ENCODE assay signal across 14 mouse cellular contexts in the genomic region with DNA sequence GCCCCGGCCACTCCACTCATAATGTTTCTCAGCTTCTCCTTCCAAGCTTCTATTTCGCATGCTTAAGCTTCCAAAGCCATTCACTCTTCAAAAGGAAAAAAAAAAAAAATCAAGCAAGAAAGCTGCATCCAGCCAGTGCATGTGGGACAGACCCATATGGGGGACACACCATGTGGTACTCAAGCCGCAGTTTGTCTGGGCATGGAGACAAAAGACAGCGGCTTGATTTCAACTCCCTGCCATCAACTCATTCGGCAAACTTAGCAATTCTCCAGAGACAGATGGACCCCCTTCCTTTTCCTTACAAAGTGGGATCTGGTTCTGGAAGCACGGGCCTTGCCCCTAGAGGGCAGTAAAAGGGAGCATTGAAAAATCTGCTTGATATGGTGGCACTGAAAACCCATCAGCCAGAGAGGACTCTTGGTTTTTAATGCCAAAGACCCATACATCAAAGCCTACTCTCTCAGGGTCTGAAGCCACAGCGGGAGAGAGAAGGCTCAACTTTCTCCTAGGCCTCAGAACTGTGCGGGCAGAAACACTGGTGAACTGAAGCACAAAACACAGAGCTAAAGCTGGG. TPM values are rescaled to one million over a fixed set of nuclear protein-coding genes. Genes with fewer than 3 reads are reported as not detected.
DNase-seq lines count a peak whose midpoint lies in the region; ATAC-seq and TF ChIP-seq lines count a peak whose summit lies in the region.
"Had no signal": no experiment of that assay in that cellular context is flagged by ENCODE, and none has a peak within 500 bp of the region (broad histone marks: within the 10 kb centered on the region; RNA-seq: fewer than 3 reads in every experiment).

No protein-coding gene starts in this region.

- peak; percentile 36 to 51 for DNase-seq in cerebellum, postnatal 10 days
- DNase-seq in hindbrain, postnatal 0 days (ENCODE audit: low spot score) = peak; percentile 33
- no peak for DNase-seq in hindbrain, embryonic 14.5 days (ENCODE audit: low spot score)
- DNase-seq in liver, postnatal 0 days = no peak
- DNase-seq in brain, embryonic 18.5 days (ENCODE audit: low read depth, low spot score) = peak; percentile 59
- DNase-seq in embryo, embryonic 11 days = no peak
- DNase-seq: gastrocnemius, postnatal 10 days; heart, postnatal 36 days; retina, postnatal 1 day; thymus, postnatal 36 days had no signal

- H3K4me2 ChIP-seq in hindbrain, postnatal 0 days (ENCODE audit: low read depth, low read length) = no peak overlapping the region
- H3K4me2 ChIP-seq in hindbrain, embryonic 14.5 days (replicated peaks) = no peak overlapping the region
- no peak overlapping the region for H3K4me2 ChIP-seq in liver, postnatal 0 days (ENCODE audit: low read depth, low read length)
- H3K4me2 ChIP-seq in liver, embryonic 12.5 days = no peak overlapping the region
- H3K4me2 ChIP-seq: heart, embryonic 12.5 days had no signal

- H3K27me3 ChIP-seq in hindbrain, postnatal 0 days (ENCODE audit: insufficient read depth, low read length) = no peaks in the 10 kb centered on the region
- no peaks in the 10 kb centered on the region for H3K27me3 ChIP-seq in hindbrain, embryonic 14.5 days (ENCODE audit: control insufficient read depth, insufficient read depth, low read length)
- no peaks in the 10 kb centered on the region for H3K27me3 ChIP-seq in liver, postnatal 0 days (ENCODE audit: insufficient read depth, low read length)
- no peaks in the 10 kb centered on the region for H3K27me3 ChIP-seq in liver, embryonic 12.5 days (replicated peaks)

- peak; percentile 48 for TF ChIP-seq CTCF in hindbrain, postnatal 0 days (IDR thresholded peaks at IDR 0.05; ENCODE audit: low read depth)
- TF ChIP-seq CTCF in liver, postnatal 0 days (IDR thresholded peaks at IDR 0.05; ENCODE audit: low read depth) = 0 out of 2 replicates have a peak, but pooled peaks have one; percentile 22

- H3K9me3 ChIP-seq in hindbrain, postnatal 0 days (ENCODE audit: low read length) = no peaks in the 10 kb centered on the region
- H3K9me3 ChIP-seq in hindbrain, embryonic 14.5 days (ENCODE audit: control insufficient read depth, low read length) = no peaks in the 10 kb centered on the region
- H3K9me3 ChIP-seq in liver, postnatal 0 days (ENCODE audit: low read length) = no peaks in the 10 kb centered on the region
- H3K9me3 ChIP-seq in liver, embryonic 12.5 days (replicated peaks) = no peaks in the 10 kb centered on the region
- H3K9me3 ChIP-seq: heart, embryonic 12.5 days had no signal

- H3K4me1 ChIP-seq in hindbrain, postnatal 0 days (ENCODE audit: insufficient read depth, low read length) = no peaks in the 10 kb centered on the region
- no peaks in the 10 kb centered on the region for H3K4me1 ChIP-seq in hindbrain, embryonic 14.5 days (replicated peaks; ENCODE audit: control insufficient read depth, insufficient read depth, low read length)
- H3K4me1 ChIP-seq in liver, postnatal 0 days (ENCODE audit: insufficient read depth) = no peaks in the 10 kb centered on the region
- H3K4me1 ChIP-seq in liver, embryonic 12.5 days = no peaks in the 10 kb centered on the region
- H3K4me1 ChIP-seq: heart, embryonic 12.5 days had no signal

- H3K36me3 ChIP-seq in hindbrain, postnatal 0 days (ENCODE audit: insufficient read depth, low read length) = peaks cover 20% of the 10 kb centered on the region
- H3K36me3 ChIP-seq in hindbrain, embryonic 14.5 days (replicated peaks; ENCODE audit: control insufficient read depth, insufficient read depth) = peaks cover 82% of the 10 kb centered on the region
- H3K36me3 ChIP-seq in liver, postnatal 0 days (replicated peaks; ENCODE audit: insufficient read depth, low read length) = no peaks in the 10 kb centered on the region
- H3K36me3 ChIP-seq in liver, embryonic 12.5 days = no peaks in the 10 kb centered on the region
- H3K36me3 ChIP-seq: heart, embryonic 12.5 days had no signal

- TF ChIP-seq EP300 in liver, postnatal 0 days (IDR thresholded peaks at IDR 0.05; ENCODE audit: low read depth) = no peak

- H3K4me3 ChIP-seq in hindbrain, postnatal 0 days (ENCODE audit: low read length) = no peak overlapping the region
- no peak overlapping the region for H3K4me3 ChIP-seq in hindbrain, embryonic 14.5 days (replicated peaks; ENCODE audit: low read length)
- no peak overlapping the region for H3K4me3 ChIP-seq in liver, postnatal 0 days (ENCODE audit: low read depth, low read length)
- no peak overlapping the region for H3K4me3 ChIP-seq in liver, embryonic 12.5 days
- H3K4me3 ChIP-seq: heart, embryonic 12.5 days had no signal

- no peak overlapping the region for H3K27ac ChIP-seq in hindbrain, postnatal 0 days
- no peak overlapping the region for H3K27ac ChIP-seq in hindbrain, embryonic 14.5 days
- H3K27ac ChIP-seq in liver, postnatal 0 days (ENCODE audit: low read depth) = no peak overlapping the region
- no peak overlapping the region for H3K27ac ChIP-seq in liver, embryonic 12.5 days
- H3K27ac ChIP-seq: liver, embryonic 14.5 days had no signal

- ATAC-seq in cerebellum, adult (ENCODE audit: insufficient number of reproducible peaks, low FRiP score, low TSS enrichment) = no peak
- no peak for ATAC-seq in hindbrain, postnatal 0 days
- ATAC-seq in hindbrain, embryonic 14.5 days (ENCODE audit: low FRiP score) = no peak
- ATAC-seq in liver, postnatal 0 days = no peak
- no peak for ATAC-seq in liver, embryonic 12.5 days

- WGBS in hindbrain, postnatal 0 days = 53% methylated on average over 8 of the region's 8 CpGs
- 78% methylated on average over 8 of the region's 8 CpGs for WGBS in hindbrain, embryonic 14.5 days
- 70% methylated on average over 8 of the region's 8 CpGs for WGBS in liver, postnatal 0 days (ENCODE audit: insufficient replicate concordance)
- WGBS in liver, embryonic 12.5 days (ENCODE audit: insufficient replicate concordance) = 67% methylated on average over 8 of the region's 8 CpGs

- H3K9ac ChIP-seq in hindbrain, postnatal 0 days (replicated peaks; ENCODE audit: low read length) = no peak overlapping the region
- H3K9ac ChIP-seq in hindbrain, embryonic 14.5 days = no peak overlapping the region
- no peak overlapping the region for H3K9ac ChIP-seq in liver, postnatal 0 days (replicated peaks)
- no peak overlapping the region for H3K9ac ChIP-seq in liver, embryonic 12.5 days
- H3K9ac ChIP-seq: heart, embryonic 12.5 days; liver, embryonic 14.5 days had no signal

RNA-seq across cellular contexts. Expression of a gene that starts 54.6 kb away (rescaled TPM):
- 60.1 and 61.9 TPM in 2 replicates for total RNA-seq in hindbrain, postnatal 0 days (2014; rRNA removed)
- 8.1 and 8.4 TPM in 2 replicates for polyA plus RNA-seq in hindbrain, postnatal 0 days (2015; fragmentation: Nextera tagmentation; extraction: Ambion mirVana)
- 13.3 and 14.7 TPM in 2 replicates for polyA plus RNA-seq in hindbrain, embryonic 14.5 days (2014; fragmentation: Nextera tagmentation; extraction: Ambion mirVana)
- 0.19 and 0.27 TPM in 2 replicates for polyA plus RNA-seq in liver, postnatal 0 days (2015; fragmentation: Nextera tagmentation; extraction: Ambion mirVana)
- polyA plus RNA-seq in liver, embryonic 12.5 days (2016; fragmentation: Nextera tagmentation; extraction: Ambion mirVana) = 0.12 and 0.15 TPM in 2 replicates

Comparison
In these comparisons a context has a peak if more than half of its experiments do, and no peak if none do; other contexts are left out.
1. DNase-seq: peak in cerebellum, postnatal 10 days (2 of 2), hindbrain, postnatal 0 days (single experiment) and brain, embryonic 18.5 days (single experiment); none in hindbrain, embryonic 14.5 days (single experiment), liver, postnatal 0 days (single experiment) and embryo, embryonic 11 days (single experiment).